Mouse (Mus musculus) urinary bladder, postnatal 4 days (tissue): ENCODE measurements at regions not wholly inside any gene's neighbourhood (a gene's known extent, or its start where the extent isn't known, plus 50 kb on each side); places are given as distances from the start of the nearest gene placed in this dataset.
"Not testable (repeated sequence)": the region's sequence is repeated elsewhere in the genome, so short reads cannot be mapped to it uniquely, and the experiment has no call there.

Source experiments
- DNase-seq, 2 experiments: peaks; one replicate each; pipeline ENCODE4 v3.0.0; 2021 to 2022; ENCODE audit warnings: low spot score in 2 of 2

- DNase-seq, result no peak
These were observed 182.2 kb upstream of the Pmfbp1 start for GRCm38 (mm10) chr8:109311484-109312210.

GRCm38 (mm10) chr8:109312731-109313130, 181.1 kb upstream of the Pmfbp1 start:
- DNase-seq, result no peak

- DNase-seq, result no peak
These were observed 172.9 kb upstream of the Pmfbp1 start for GRCm38 (mm10) chr8:109320955-109321354.

GRCm38 (mm10) chr8:109323351-109323750, 170.5 kb upstream of the Pmfbp1 start:
- no peak for DNase-seq

GRCm38 (mm10) chr8:109324241-109324640, 169.6 kb upstream of the Pmfbp1 start:
- DNase-seq, result no peak

GRCm38 (mm10) chr8:109336203-109336602, 157.6 kb upstream of the Pmfbp1 start:
- DNase-seq, result no peak

- no peak for DNase-seq
These were observed 155.5 kb upstream of the Pmfbp1 start for GRCm38 (mm10) chr8:109338220-109338835.

- not testable (repeated sequence) for DNase-seq
These were observed 153.2 kb upstream of the Pmfbp1 start for GRCm38 (mm10) chr8:109340647-109341046.

GRCm38 (mm10) chr8:109355168-109355567, 138.7 kb upstream of the Pmfbp1 start:
- DNase-seq, result no peak

- DNase-seq, result no peak
These were observed 134.3 kb upstream of the Pmfbp1 start for GRCm38 (mm10) chr8:109359396-109360051.

- DNase-seq, result no peak
These were observed 133.6 kb upstream of the Pmfbp1 start for GRCm38 (mm10) chr8:109360081-109360715.

GRCm38 (mm10) chr8:109360904-109361303, 132.9 kb upstream of the Pmfbp1 start:
- DNase-seq, result no peak

GRCm38 (mm10) chr8:109361575-109362361, 132.1 kb upstream of the Pmfbp1 start:
- DNase-seq, result no peak

GRCm38 (mm10) chr8:109363185-109363845, 130.5 kb upstream of the Pmfbp1 start:
- no peak for DNase-seq

GRCm38 (mm10) chr8:109373977-109374376, 119.8 kb upstream of the Pmfbp1 start:
- DNase-seq, result no peak

- no peak for DNase-seq
These were observed 108.9 kb upstream of the Pmfbp1 start for GRCm38 (mm10) chr8:109384881-109385280.

- no peak for DNase-seq
These were observed 98.5 kb upstream of the Pmfbp1 start for GRCm38 (mm10) chr8:109395133-109395855.

- DNase-seq, result no peak
These were observed 94.2 kb upstream of the Pmfbp1 start for GRCm38 (mm10) chr8:109399616-109400015.

- no peak for DNase-seq
These were observed 93.6 kb upstream of the Pmfbp1 start for GRCm38 (mm10) chr8:109400192-109400591.

GRCm38 (mm10) chr8:109407913-109408312, 85.9 kb upstream of the Pmfbp1 start:
- DNase-seq, result no peak
